Mouse (Mus musculus) midbrain, embryonic 13.5 days (tissue): ENCODE results near the gene Nup210l. TPM values are rescaled to one million over a fixed set of nuclear protein-coding genes. Genes with fewer than 3 reads are reported as not detected.
"Not testable (repeated sequence)": the region's sequence is repeated elsewhere in the genome, so short reads cannot be mapped to it uniquely, and the experiment has no call there.

ENCODE experiments used
- ATAC-seq: fragments of 200-750 bp; cut with Nextera tagmentation; 2 replicates; pipeline ENCODE4 v1.8.0; 2017; ENCODE audit warnings: mild to moderate bottlenecking, moderate TSS enrichment, moderate library complexity
- H3K27ac ChIP-seq: fragments of 300-500 bp; sonication (generic); 2 replicates; pipeline ENCODE4 v1.5.1; 2015; ENCODE audit warnings: inconsistent platforms, mild to moderate bottlenecking, moderate library complexity
- H3K27me3 ChIP-seq: fragments of 300-500 bp; sonication (generic); 2 replicates; pipeline ENCODE4 v1.6.1; 2015; ENCODE audit warnings: mild to moderate bottlenecking, inconsistent platforms
- H3K36me3 ChIP-seq: fragments of 300-500 bp; sonication (generic); 2 replicates; pipeline ENCODE4 v1.6.1; 2015; ENCODE audit warnings: mild to moderate bottlenecking, inconsistent platforms
- H3K4me1 ChIP-seq: fragments of 300-500 bp; sonication (generic); replicated peaks from 2 replicates; pipeline ENCODE4 v1.6.1; 2015; ENCODE audit warnings: inconsistent platforms
- H3K4me2 ChIP-seq: fragments of 300-500 bp; sonication (generic); replicated peaks from 2 replicates; pipeline ENCODE4 v1.6.1; 2015; ENCODE audit warnings: moderate library complexity, mild to moderate bottlenecking, inconsistent platforms
- H3K4me3 ChIP-seq: fragments of 300-500 bp; sonication (generic); replicated peaks from 2 replicates; pipeline ENCODE4 v1.5.1; 2015; ENCODE audit warnings: mild to moderate bottlenecking, inconsistent platforms
- H3K9ac ChIP-seq: fragments of 300-500 bp; sonication (generic); replicated peaks from 2 replicates; pipeline ENCODE4 v1.6.1; 2015; ENCODE audit warnings: mild to moderate bottlenecking, inconsistent platforms
- H3K9me3 ChIP-seq: fragments of 300-500 bp; sonication (generic); 2 replicates; pipeline ENCODE4 v1.6.1; 2016; ENCODE audit warnings: mild to moderate bottlenecking, inconsistent platforms
- WGBS: fragments of 180-500 bp; shearing (Covaris S2); methylation state at CpG from one replicate; pipeline ENCODE4 v1.1.7; 2015; 5-methylcytosine and 5-hydroxymethylcytosine counted together
- polyA plus RNA-seq: library from polyadenylated mRNA; unstranded; fragments of >200 nt; fragmentation: Nextera tagmentation; extraction: Ambion mirVana; gene quantifications from 2 replicates; pipeline ENCODE4 v1.2.1, GENCODE M21; 2015

The Nup210l gene
- polyA plus RNA-seq, 1 experiment from 2014 or later: 0.34 TPM

- 0 out of 2 replicates have a peak, but pooled peaks have one; percentile 27 for ATAC-seq
- Histone ChIP-seq H3K9me3 (no peaks in the 10 kb centered on the region), H3K4me3 (no peak overlapping the region), H3K4me1 (peaks cover 16% of the 10 kb centered on the region), H3K4me2 (no peak overlapping the region), H3K9ac (no peak overlapping the region), H3K27ac (no peak overlapping the region), H3K36me3 (peaks cover 3% of the 10 kb centered on the region; the same call in 1 of the 2 replicates), H3K27me3 (no peaks in the 10 kb centered on the region)
- 88% methylated on average over 10 of the region's 10 CpGs for WGBS
Observed at GRCm38 (mm10) chr3:90241669-90242358, 137.9 kb downstream of the Nup210l start.

GRCm38 (mm10) chr3:90242984-90243775 is 139.2 kb downstream of the Nup210l start, which contains the start of gene Creb3l4:
Gene Creb3l4, minus strand, starts transcription at chr3:90243512.
- Histone ChIP-seq H3K4me1 (peaks cover 19% of the 10 kb centered on the region), H3K9ac (peak within 1 kb of the TSS; percentile 44), H3K4me3 (peak within 1 kb of the TSS; percentile 40), H3K36me3 (no peaks in the 10 kb centered on the region), H3K4me2 (peak within 1 kb of the TSS; percentile 71), H3K27me3 (no peaks in the 10 kb centered on the region), H3K27ac (0 out of 2 replicates have a peak within 1 kb of the TSS, but pooled peaks have one; percentile 30), H3K9me3 (no peaks in the 10 kb centered on the region)
- WGBS: 2% methylated on average over 19 of the region's 19 CpGs
- peak; percentile 61 for ATAC-seq

GRCm38 (mm10) chr3:90245406-90245805 is 141.5 kb downstream of the Nup210l start:
- no peak overlapping the region for H3K4me2 ChIP-seq
- H3K9ac ChIP-seq: no peak overlapping the region

GRCm38 (mm10) chr3:90247630-90247959 is 143.7 kb downstream of the Nup210l start:
- 3% methylated on average over 3 of the region's 3 CpGs for WGBS
- H3K27ac ChIP-seq: peak overlapping the region; percentile 89
- H3K4me3 ChIP-seq: peak overlapping the region; percentile 70
- H3K36me3 ChIP-seq: peaks cover 14% of the 10 kb centered on the region
- H3K4me2 ChIP-seq: peak overlapping the region; percentile 86
- peaks cover 31% of the 10 kb centered on the region for H3K4me1 ChIP-seq
- H3K9ac ChIP-seq: peak overlapping the region; percentile 52
- H3K27me3 ChIP-seq: no peaks in the 10 kb centered on the region
- no peaks in the 10 kb centered on the region for H3K9me3 ChIP-seq
- ATAC-seq: no peak; the same call in 1 of the 2 replicates

More at GRCm38 (mm10) chr3:90245406-90245805, 141.5 kb downstream of the Nup210l start:
- Histone ChIP-seq H3K4me3 (no peak overlapping the region), H3K9me3 (no peaks in the 10 kb centered on the region), H3K27me3 (no peaks in the 10 kb centered on the region), H3K27ac (no peak overlapping the region), H3K4me1 (peaks cover 32% of the 10 kb centered on the region), H3K36me3 (no peaks in the 10 kb centered on the region)
- no peak for ATAC-seq
- WGBS: 76% methylated on average over 2 of the region's 2 CpGs

- under 1% methylated on average over 44 of the region's 44 CpGs for WGBS
- H3K4me3 ChIP-seq: peak within 1 kb of the TSS; percentile 70
- peak within 1 kb of the TSS; percentile 89 for H3K27ac ChIP-seq
- peak within 1 kb of the TSS; percentile 84 for H3K9ac ChIP-seq
- no peaks in the 10 kb centered on the region for H3K9me3 ChIP-seq
- H3K36me3 ChIP-seq: peaks cover 14% of the 10 kb centered on the region
- H3K4me1 ChIP-seq: peaks cover 26% of the 10 kb centered on the region
- no peaks in the 10 kb centered on the region for H3K27me3 ChIP-seq
- peak; percentile 96 for ATAC-seq
- peak within 1 kb of the TSS; percentile 86 for H3K4me2 ChIP-seq
Observed at GRCm38 (mm10) chr3:90247960-90248745, 144.2 kb downstream of the Nup210l start, which contains the start of gene Slc39a1. Gene Slc39a1, plus strand, starts transcription at chr3:90248172.

- H3K9me3 ChIP-seq: no peaks in the 10 kb centered on the region
- no peak for ATAC-seq
- peak overlapping the region; percentile 86 for H3K4me2 ChIP-seq
- peak overlapping the region; percentile 70 for H3K4me3 ChIP-seq
- H3K27ac ChIP-seq: peak overlapping the region; percentile 89
- 12% methylated on average over 10 of the region's 10 CpGs for WGBS
- H3K36me3 ChIP-seq: peaks cover 14% of the 10 kb centered on the region
- H3K27me3 ChIP-seq: no peaks in the 10 kb centered on the region
- peak overlapping the region; percentile 84 for H3K9ac ChIP-seq
- peaks cover 20% of the 10 kb centered on the region for H3K4me1 ChIP-seq
Observed at GRCm38 (mm10) chr3:90248746-90249100, 144.8 kb downstream of the Nup210l start.

- Histone ChIP-seq H3K36me3 (peaks cover 14% of the 10 kb centered on the region), H3K27me3 (no peaks in the 10 kb centered on the region), H3K4me2 (no peak overlapping the region), H3K9ac (no peak overlapping the region), H3K27ac (no peak overlapping the region), H3K4me3 (no peak overlapping the region), H3K9me3 (no peaks in the 10 kb centered on the region), H3K4me1 (peaks cover 28% of the 10 kb centered on the region)
- WGBS: 86% methylated on average over 6 of the region's 6 CpGs
- no peak for ATAC-seq
Observed at GRCm38 (mm10) chr3:90250791-90251190, 146.9 kb downstream of the Nup210l start.

- not testable (repeated sequence) for H3K9ac ChIP-seq, H3K4me3 ChIP-seq, H3K27ac ChIP-seq, H3K9me3 ChIP-seq, H3K4me2 ChIP-seq, ATAC-seq, H3K27me3 ChIP-seq
- Histone ChIP-seq H3K4me1 (peaks cover 37% of the 10 kb centered on the region), H3K36me3 (peaks cover 14% of the 10 kb centered on the region)
- 92% methylated on average over 8 of the region's 12 CpGs for WGBS
Observed at GRCm38 (mm10) chr3:90251731-90252226, 147.8 kb downstream of the Nup210l start.

- H3K4me3 ChIP-seq, H3K27me3 ChIP-seq, H3K9me3 ChIP-seq, H3K4me2 ChIP-seq, ATAC-seq, H3K27ac ChIP-seq, H3K9ac ChIP-seq: not testable (repeated sequence)
- H3K4me1 ChIP-seq: peaks cover 34% of the 10 kb centered on the region
- 97% methylated on average over 2 of the region's 2 CpGs for WGBS
- H3K36me3 ChIP-seq: peaks cover 22% of the 10 kb centered on the region
Observed at GRCm38 (mm10) chr3:90252659-90253058, 148.7 kb downstream of the Nup210l start.

- not testable (repeated sequence) for H3K27me3 ChIP-seq, H3K9me3 ChIP-seq, H3K9ac ChIP-seq, H3K27ac ChIP-seq, ATAC-seq
- Histone ChIP-seq H3K4me1 (peaks cover 33% of the 10 kb centered on the region), H3K4me3 (peak overlapping the region; percentile 87; the same call in 1 of the 2 replicates), H3K4me2 (peak overlapping the region; percentile 92), H3K36me3 (peaks cover 27% of the 10 kb centered on the region)
- WGBS: 81% methylated on average over 1 of the region's 1 CpGs
Observed at GRCm38 (mm10) chr3:90253174-90253573, 149.2 kb downstream of the Nup210l start.

GRCm38 (mm10) chr3:90253653-90254418 is 149.9 kb downstream of the Nup210l start, which contains the start of gene Crtc2:
Gene Crtc2, plus strand, starts transcription at chr3:90254163.
- peak within 1 kb of the TSS; percentile 87 for H3K4me3 ChIP-seq
- peaks cover 28% of the 10 kb centered on the region for H3K4me1 ChIP-seq
- no peaks in the 10 kb centered on the region for H3K27me3 ChIP-seq
- ATAC-seq: peak; percentile 99
- peaks cover 33% of the 10 kb centered on the region for H3K36me3 ChIP-seq
- H3K9ac ChIP-seq: peak within 1 kb of the TSS; percentile 81
- WGBS: 1% methylated on average over 40 of the region's 40 CpGs
- peak within 1 kb of the TSS; percentile 83 for H3K27ac ChIP-seq
- no peaks in the 10 kb centered on the region for H3K9me3 ChIP-seq
- H3K4me2 ChIP-seq: peak within 1 kb of the TSS; percentile 92
